Mouse (Mus musculus) monocyte, adult 2 months (primary cell): ENCODE measurements around the gene Slc25a22.

Experiments
- DNase-seq, 2 experiments: peaks; one replicate each; pipeline ENCODE4 v3.0.0; 2022; ENCODE audit warnings: low spot score in 2 of 2, low read depth in 1 of 2

Gene Slc25a22

DNA sequence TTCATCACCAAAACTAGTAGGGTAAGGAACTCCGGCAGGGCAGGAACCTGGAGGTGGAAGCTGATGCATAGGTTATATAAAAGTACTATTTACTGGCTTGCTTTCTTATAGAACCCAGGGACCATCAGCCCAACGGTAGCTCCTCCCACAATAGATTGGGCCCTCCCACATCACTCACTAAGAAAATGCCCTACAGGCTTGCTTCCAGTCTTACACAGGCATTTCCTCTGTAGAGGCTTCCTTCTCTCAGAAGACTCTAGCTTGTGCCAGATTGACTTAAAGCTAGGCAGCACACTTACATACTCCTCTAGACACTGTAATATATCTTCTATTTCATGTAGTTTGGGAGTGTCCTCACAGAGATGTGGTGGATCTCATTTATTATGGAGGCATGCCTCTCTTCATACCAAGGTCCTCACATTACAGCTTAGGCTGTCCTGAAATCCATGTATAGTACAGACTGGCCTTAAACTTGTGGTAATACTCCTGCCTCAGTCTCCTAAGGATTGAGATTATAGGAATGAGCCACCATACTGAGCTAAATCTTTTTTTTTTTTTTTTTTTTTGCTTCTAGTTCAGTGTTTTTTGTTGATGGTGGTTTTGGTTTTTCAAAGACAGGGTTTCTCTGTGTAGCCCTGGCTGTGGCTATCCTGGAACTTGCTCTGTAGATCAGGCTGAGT lies 49.7 kb downstream of the Slc25a22 start:
- DNase-seq, result no peak

DNA sequence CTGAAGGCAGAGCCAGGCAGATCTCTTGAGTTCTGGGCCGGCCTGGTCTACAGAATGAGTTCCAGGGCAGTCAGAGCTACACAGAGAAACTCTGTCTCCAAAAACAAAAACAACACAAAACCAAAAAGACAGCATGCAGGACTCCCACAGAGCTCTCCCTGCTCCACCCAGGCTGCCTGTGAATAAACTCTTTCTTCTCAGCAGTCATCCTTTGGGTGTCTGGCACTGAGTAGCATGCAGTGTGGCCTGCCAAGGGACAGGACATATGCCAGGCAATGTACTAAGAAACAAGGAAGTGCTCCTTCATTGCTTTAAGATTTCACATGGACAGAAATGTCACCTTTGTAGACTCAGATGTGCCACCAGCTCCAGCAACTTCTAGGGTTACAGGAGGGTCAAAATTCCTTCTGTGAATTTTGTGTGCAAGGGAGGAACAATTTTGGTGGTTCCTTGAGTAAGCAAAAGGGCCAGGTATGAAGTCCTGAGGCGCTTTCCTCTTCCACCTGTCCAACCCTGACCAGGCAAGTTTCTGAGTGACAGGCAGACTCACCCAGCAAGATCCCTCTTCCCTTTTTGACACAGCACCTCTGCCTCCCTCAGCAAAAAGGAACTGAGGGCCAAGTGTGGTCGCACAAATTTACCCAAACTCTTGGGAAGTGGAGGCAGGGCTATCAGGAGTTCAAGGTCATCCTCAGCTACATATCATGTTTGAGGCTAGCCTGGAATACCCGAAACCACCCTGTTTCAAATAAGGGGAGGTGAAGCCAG lies 56.4 kb downstream of the Slc25a22 start:
- no peak for DNase-seq
